Mouse (Mus musculus): Measurements from ENCODE around the gene Iqschfp. TPM values are rescaled to one million over a fixed set of nuclear protein-coding genes. Genes with fewer than 3 reads are reported as not detected.

The Iqschfp gene
- total RNA-seq (2023) = not detected in 2 replicates

GRCm38 (mm10) chr3:67892026-67892705, at the start of gene Iqschfp, which contains the start of gene Iqcj:
Iqschfp (plus strand) TSS chr3:67892232.
Iqcj (plus strand) TSS chr3:67892220.

DNA sequence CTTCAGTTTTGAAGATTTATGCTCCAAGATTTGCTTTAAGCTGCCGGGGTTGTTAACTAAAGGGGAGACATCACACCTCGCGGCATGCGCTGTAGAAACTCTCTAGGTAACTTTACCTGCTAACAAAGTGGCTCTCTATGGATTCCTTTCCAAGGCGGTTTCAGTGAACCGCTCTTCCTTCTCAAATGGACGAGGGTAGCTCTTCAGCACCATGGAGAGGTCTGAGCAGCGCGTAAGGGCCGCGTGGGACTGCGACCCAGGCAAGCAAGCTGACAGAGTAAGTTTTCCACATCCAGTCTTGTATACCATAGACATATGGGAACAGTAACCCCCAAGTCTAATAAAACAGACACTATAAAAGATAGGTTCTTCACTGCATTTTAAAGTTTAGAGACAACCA, 172.7 kb downstream of the Iqschfp start, which contains the start of gene Schip1:
TSS of gene Schip1 (plus strand) at position 72 of the 400 bp plus-strand sequence.

Other genes starting within 250 kb of the Iqschfp start
- gene Iqcj, start within 50 bp of the Iqschfp start, total RNA-seq (2023) = not detected in 2 replicates
- 0.63 and 0.70 TPM in 2 replicates for gene Schip1, start 172.6 kb downstream of the Iqschfp start, total RNA-seq (2023)

Data from neutrophil, adult 65 days (primary cell).